Mouse (Mus musculus): ENCODE results near the gene Irs1. TPM values are rescaled to one million over a fixed set of nuclear protein-coding genes. Genes with fewer than 3 reads are reported as not detected.

The Irs1 gene
- polyA plus RNA-seq, 1 experiment from 2014 or later = 1.9 TPM

GRCm38 (mm10) chr1:82238245-82238644 lies 53.0 kb downstream of the Irs1 start:
- DNase-seq (ENCODE audit: low spot score) = no peak
- H3K27me3 ChIP-seq (ENCODE audit: control insufficient read depth, insufficient read depth, low read length) = no peaks in the 10 kb centered on the region
- TF ChIP-seq CTCF (IDR thresholded peaks at IDR 0.05; ENCODE audit: low read depth) = no peak
- no peak for TF ChIP-seq EP300 (optimal IDR thresholded peaks at IDR 0.05)
- H3K36me3 ChIP-seq (ENCODE audit: control insufficient read depth, insufficient read depth, low read length) = no peaks in the 10 kb centered on the region
- no peak overlapping the region for H3K27ac ChIP-seq (replicated peaks)
- no peaks in the 10 kb centered on the region for H3K4me1 ChIP-seq (replicated peaks; ENCODE audit: control insufficient read depth, insufficient read depth)
- ATAC-seq (ENCODE audit: low FRiP score, low TSS enrichment) = no peak; the same call in 1 of the 2 replicates
- H3K9ac ChIP-seq (ENCODE audit: low read length) = no peak overlapping the region
- H3K4me2 ChIP-seq (replicated peaks; ENCODE audit: low read depth) = no peak overlapping the region
- 56% methylated on average over 4 of the region's 4 CpGs for WGBS
- no peak overlapping the region for H3K4me3 ChIP-seq (ENCODE audit: low read depth, low read length)
- H3K9me3 ChIP-seq (ENCODE audit: control insufficient read depth, low read length) = no peaks in the 10 kb centered on the region

- 84% methylated on average over 3 of the region's 3 CpGs for WGBS
- no peaks in the 10 kb centered on the region for H3K27me3 ChIP-seq (ENCODE audit: control insufficient read depth, insufficient read depth, low read length)
- H3K4me1 ChIP-seq (replicated peaks; ENCODE audit: control insufficient read depth, insufficient read depth) = no peaks in the 10 kb centered on the region
- no peaks in the 10 kb centered on the region for H3K9me3 ChIP-seq (ENCODE audit: control insufficient read depth, low read length)
- no peaks in the 10 kb centered on the region for H3K36me3 ChIP-seq (ENCODE audit: control insufficient read depth, insufficient read depth, low read length)
- no peak overlapping the region for H3K4me3 ChIP-seq (ENCODE audit: low read depth, low read length)
- H3K9ac ChIP-seq (ENCODE audit: low read length) = no peak overlapping the region
- ATAC-seq (ENCODE audit: low FRiP score, low TSS enrichment) (no peak), DNase-seq (ENCODE audit: low spot score) (no peak)
- TF ChIP-seq EP300 (optimal IDR thresholded peaks at IDR 0.05) = no peak
- TF ChIP-seq CTCF (IDR thresholded peaks at IDR 0.05; ENCODE audit: low read depth) = no peak
- no peak overlapping the region for H3K27ac ChIP-seq (replicated peaks)
- no peak overlapping the region for H3K4me2 ChIP-seq (replicated peaks; ENCODE audit: low read depth)
These were observed 55.6 kb downstream of the Irs1 start for GRCm38 (mm10) chr1:82235455-82236104.

GRCm38 (mm10) chr1:82234616-82235015 lies 56.6 kb downstream of the Irs1 start:
- Histone ChIP-seq H3K4me3 (ENCODE audit: low read depth, low read length) (no peak overlapping the region), H3K4me2 (replicated peaks; ENCODE audit: low read depth) (no peak overlapping the region), H3K9ac (ENCODE audit: low read length) (no peak overlapping the region), H3K36me3 (ENCODE audit: control insufficient read depth, insufficient read depth, low read length) (no peaks in the 10 kb centered on the region), H3K4me1 (replicated peaks; ENCODE audit: control insufficient read depth, insufficient read depth) (no peaks in the 10 kb centered on the region), H3K27ac (replicated peaks) (no peak overlapping the region), H3K27me3 (ENCODE audit: control insufficient read depth, insufficient read depth, low read length) (no peaks in the 10 kb centered on the region), H3K9me3 (ENCODE audit: control insufficient read depth, low read length) (no peaks in the 10 kb centered on the region)
- DNase-seq (ENCODE audit: low spot score) (no peak), ATAC-seq (ENCODE audit: low FRiP score, low TSS enrichment) (no peak)
- WGBS = 91% methylated on average over 3 of the region's 3 CpGs
- TF ChIP-seq EP300 (optimal IDR thresholded peaks at IDR 0.05) (no peak), CTCF (IDR thresholded peaks at IDR 0.05; ENCODE audit: low read depth) (no peak)

- H3K36me3 ChIP-seq (ENCODE audit: control insufficient read depth, insufficient read depth, low read length) = no peaks in the 10 kb centered on the region
- H3K4me2 ChIP-seq (replicated peaks; ENCODE audit: low read depth) = no peak within 1 kb of the TSS
- TF ChIP-seq CTCF (IDR thresholded peaks at IDR 0.05; ENCODE audit: low read depth) = no peak
- TF ChIP-seq EP300 (optimal IDR thresholded peaks at IDR 0.05) = no peak
- H3K4me3 ChIP-seq (ENCODE audit: low read depth, low read length) = no peak within 1 kb of the TSS
- H3K27me3 ChIP-seq (ENCODE audit: control insufficient read depth, insufficient read depth, low read length) = no peaks in the 10 kb centered on the region
- no peaks in the 10 kb centered on the region for H3K4me1 ChIP-seq (replicated peaks; ENCODE audit: control insufficient read depth, insufficient read depth)
- H3K9ac ChIP-seq (ENCODE audit: low read length) = no peak within 1 kb of the TSS
- H3K9me3 ChIP-seq (ENCODE audit: control insufficient read depth, low read length) = no peaks in the 10 kb centered on the region
- ATAC-seq (ENCODE audit: low FRiP score, low TSS enrichment) = no peak
- no peak for DNase-seq (ENCODE audit: low spot score)
- H3K27ac ChIP-seq (replicated peaks) = no peak within 1 kb of the TSS
- 91% methylated on average over 3 of the region's 3 CpGs for WGBS
These were observed 58.4 kb downstream of the Irs1 start, which contains the start of gene Gm9747 for GRCm38 (mm10) chr1:82232812-82233211. Gene Gm9747, plus strand, starts transcription at chr1:82233112.

- H3K4me3 ChIP-seq (ENCODE audit: low read depth, low read length) = no peak overlapping the region
- H3K4me1 ChIP-seq (replicated peaks; ENCODE audit: control insufficient read depth, insufficient read depth) = no peaks in the 10 kb centered on the region
- no peaks in the 10 kb centered on the region for H3K27me3 ChIP-seq (ENCODE audit: control insufficient read depth, insufficient read depth, low read length)
- no peak for TF ChIP-seq EP300 (optimal IDR thresholded peaks at IDR 0.05)
- no peak overlapping the region for H3K4me2 ChIP-seq (replicated peaks; ENCODE audit: low read depth)
- no peaks in the 10 kb centered on the region for H3K36me3 ChIP-seq (ENCODE audit: control insufficient read depth, insufficient read depth, low read length)
- H3K9me3 ChIP-seq (ENCODE audit: control insufficient read depth, low read length) = no peaks in the 10 kb centered on the region
- DNase-seq (ENCODE audit: low spot score) (no peak), ATAC-seq (ENCODE audit: low FRiP score, low TSS enrichment) (no peak)
- H3K9ac ChIP-seq (ENCODE audit: low read length) = no peak overlapping the region
- no peak overlapping the region for H3K27ac ChIP-seq (replicated peaks)
These were observed 62.4 kb downstream of the Irs1 start for GRCm38 (mm10) chr1:82228841-82229240.

GRCm38 (mm10) chr1:82223042-82223795 lies 68.0 kb downstream of the Irs1 start:
- 84% methylated on average over 5 of the region's 5 CpGs for WGBS
- H3K36me3 ChIP-seq (ENCODE audit: control insufficient read depth, insufficient read depth, low read length) = no peaks in the 10 kb centered on the region
- ATAC-seq (ENCODE audit: low FRiP score, low TSS enrichment) (no peak), DNase-seq (ENCODE audit: low spot score) (no peak)
- H3K4me1 ChIP-seq (replicated peaks; ENCODE audit: control insufficient read depth, insufficient read depth) = no peaks in the 10 kb centered on the region
- no peak overlapping the region for H3K4me2 ChIP-seq (replicated peaks; ENCODE audit: low read depth)
- H3K27me3 ChIP-seq (ENCODE audit: control insufficient read depth, insufficient read depth, low read length) = no peaks in the 10 kb centered on the region
- H3K9me3 ChIP-seq (ENCODE audit: control insufficient read depth, low read length) = no peaks in the 10 kb centered on the region
- H3K9ac ChIP-seq (ENCODE audit: low read length) = no peak overlapping the region
- no peak overlapping the region for H3K4me3 ChIP-seq (ENCODE audit: low read depth, low read length)
- H3K27ac ChIP-seq (replicated peaks) = no peak overlapping the region
- no peak for TF ChIP-seq EP300 (optimal IDR thresholded peaks at IDR 0.05)
- no peak for TF ChIP-seq CTCF (IDR thresholded peaks at IDR 0.05; ENCODE audit: low read depth)

All from stomach, postnatal 0 days (tissue).